Mouse (Mus musculus): Measurements from ENCODE around the gene Zscan2.

Zscan2 gene

DNA sequence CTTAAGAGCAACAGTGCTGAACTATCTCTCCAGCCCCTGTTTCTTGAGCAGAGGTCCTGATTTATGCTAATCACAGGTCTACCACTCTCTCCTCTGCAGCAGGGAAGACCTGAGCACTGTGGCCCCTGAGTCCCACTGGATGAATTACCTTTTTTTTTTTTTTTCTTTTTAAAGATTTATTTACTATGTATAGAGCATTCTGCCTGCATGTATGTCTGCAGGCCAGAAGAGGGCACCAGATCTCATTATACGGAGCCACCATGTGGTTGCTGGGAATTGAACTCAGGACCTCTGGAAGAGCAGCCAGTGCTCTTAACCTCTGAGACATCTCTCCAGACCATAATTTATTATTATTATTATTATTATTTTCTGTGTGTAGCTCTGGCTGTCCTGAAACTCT is 24.9 kb downstream of the Zscan2 start:
- DNase-seq (ENCODE audit: low spot score): no peak

DNA sequence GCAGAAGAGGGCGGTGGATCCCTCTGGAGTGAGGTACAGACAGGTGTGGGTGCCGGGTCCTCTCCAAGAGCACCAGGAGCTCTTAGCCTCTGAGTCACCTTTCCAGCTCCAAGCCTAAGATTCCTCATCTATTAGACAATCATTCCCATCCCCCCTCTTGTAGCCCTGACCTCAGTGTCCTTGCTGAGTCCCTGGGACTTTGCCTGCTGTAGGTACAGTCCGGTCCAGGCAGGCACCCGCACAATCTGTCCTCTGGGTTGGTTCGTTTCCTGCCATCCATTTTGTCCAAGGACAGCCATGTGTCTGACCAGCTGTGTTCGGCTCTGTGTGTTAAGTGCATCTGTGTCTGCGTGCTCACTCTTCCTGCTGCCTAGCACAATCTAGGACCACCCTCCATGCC is 27.9 kb downstream of the Zscan2 start:
- DNase-seq (ENCODE audit: low spot score): no peak

DNA sequence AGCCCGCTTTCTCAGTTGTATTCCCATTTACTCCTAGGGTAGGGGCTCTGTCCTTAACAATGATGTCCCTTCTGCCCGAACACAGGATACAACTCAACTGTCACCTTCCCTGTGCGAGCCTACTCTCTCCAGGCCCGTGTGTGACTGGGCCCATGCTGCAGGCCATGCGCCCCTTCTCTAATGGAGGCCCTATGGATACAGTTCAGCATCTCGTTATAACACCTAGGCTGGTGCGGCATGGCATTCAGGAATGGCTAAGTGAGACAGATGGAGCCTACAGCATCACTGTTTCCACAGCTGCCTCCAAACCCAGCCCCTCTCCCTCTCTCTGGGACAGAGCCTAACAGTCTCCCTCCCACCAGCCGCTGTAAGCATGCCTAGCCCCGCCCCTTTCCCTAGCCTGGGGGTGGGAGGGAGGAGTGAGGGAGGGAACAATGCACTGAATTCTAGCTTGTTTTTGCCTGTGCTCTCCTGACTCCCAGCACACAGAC is 28.3 kb downstream of the Zscan2 start:
- peak; percentile 45 for DNase-seq (ENCODE audit: low spot score)

- DNase-seq (ENCODE audit: low spot score): no peak
Observed at GRCm38 (mm10) chr7:80889841-80890241, 29.1 kb downstream of the Zscan2 start.

DNA sequence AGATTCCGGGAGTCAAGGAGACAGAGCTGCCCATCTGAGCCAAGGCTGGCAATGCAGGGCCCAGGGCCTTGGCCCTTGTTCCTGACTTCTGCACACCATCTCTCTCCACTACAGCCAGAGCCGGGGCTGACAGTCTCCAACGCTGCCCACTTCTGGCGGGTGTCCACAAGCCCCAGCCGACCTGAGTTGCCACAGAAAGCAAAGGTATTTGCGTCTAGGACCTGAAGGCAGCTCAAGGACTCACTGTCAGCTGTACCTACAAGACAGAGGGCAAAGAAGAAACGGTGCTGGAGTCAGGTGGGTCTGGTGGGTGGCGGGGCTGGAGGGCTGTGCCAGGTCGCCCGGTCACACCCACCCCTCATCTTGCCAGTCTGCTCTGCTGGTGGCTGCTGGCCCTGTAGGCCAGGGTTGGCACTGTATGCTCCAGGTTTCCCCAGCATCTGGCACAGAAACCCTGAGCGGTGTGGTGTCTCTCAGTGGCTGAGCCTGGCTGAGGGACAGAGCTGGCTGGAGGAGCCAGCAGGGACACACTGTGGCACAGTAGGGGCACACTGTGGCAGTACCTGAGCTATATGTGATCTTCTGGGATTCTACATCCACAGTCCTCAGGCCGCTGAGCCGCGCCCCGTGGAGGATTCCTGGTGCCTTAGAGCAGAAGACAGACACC is 32.5 kb downstream of the Zscan2 start:
- DNase-seq (ENCODE audit: low spot score): no peak

DNA sequence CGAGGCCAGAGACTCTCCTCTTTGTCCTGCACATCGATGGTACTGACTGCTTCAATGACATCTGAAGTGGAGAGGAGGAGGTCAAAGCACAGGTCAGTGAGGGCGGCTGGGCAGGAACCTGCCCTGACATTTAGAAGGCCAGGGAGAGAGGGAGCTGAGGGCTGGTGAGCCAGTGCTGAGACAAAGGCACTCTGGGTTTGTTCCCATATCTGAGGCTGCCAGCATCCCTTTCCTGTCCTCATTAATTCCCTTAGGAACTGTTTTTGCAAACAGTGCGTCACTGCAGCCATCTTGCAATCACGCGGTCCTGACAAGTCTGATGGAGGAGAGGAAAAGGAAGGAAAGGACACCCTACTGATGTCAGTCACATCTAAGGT is 33.0 kb downstream of the Zscan2 start:
- no peak for DNase-seq (ENCODE audit: low spot score)

- DNase-seq (ENCODE audit: low spot score): no peak
Observed at GRCm38 (mm10) chr7:80894196-80894595, 33.5 kb downstream of the Zscan2 start.

DNA sequence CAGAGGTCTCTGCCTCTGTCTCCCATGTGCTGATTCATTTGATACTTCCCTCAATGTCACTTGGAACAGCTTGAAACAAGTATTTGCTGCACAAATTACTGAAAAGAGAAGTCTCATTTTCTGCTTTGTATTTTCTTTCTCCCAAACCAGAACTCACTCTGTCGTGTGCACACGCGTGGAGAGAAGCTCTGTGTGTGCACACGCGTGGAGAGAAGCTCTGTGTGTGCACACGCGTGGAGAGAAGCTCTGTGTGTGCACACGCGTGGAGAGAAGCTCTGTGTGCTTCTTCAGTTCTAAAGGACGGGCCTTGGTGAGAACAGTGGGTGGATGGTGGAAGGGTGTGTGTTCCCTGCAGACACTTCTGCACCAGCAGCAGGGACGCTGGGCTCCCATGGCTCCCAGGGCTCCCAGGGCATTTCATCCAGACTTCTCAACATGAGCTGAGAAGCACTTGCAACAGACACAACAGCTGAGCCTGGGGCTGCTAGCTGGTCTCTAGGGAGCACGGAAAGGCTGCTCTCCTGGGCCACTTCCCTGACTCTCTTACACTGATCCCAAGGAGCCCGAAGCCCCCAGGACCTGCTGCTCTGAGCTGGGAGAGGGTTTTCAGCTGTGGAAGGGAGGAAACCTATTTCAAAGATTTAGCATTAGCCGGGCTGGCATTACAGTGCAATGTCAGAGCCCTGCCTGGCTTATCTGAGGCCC is 34.2 kb downstream of the Zscan2 start:
- DNase-seq (ENCODE audit: low spot score): no peak

DNA sequence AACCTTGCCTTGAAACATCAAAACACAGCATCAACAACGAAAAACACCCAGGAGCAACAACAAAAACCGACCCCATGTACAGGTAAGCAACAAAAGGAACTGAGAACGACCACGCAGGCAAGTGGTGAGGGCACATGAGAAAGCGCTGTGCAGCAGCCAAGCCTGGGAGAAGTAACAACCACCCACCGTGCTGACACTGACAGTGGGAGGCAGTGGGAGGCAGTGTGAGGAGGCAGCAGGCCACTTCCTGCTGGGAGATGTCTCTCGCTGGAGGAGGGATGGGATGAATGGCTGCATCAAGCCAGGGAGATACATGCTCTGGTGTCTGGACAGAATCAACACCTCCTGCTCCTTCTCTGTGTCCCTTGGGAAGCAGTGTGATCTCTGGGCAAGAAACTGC is 36.4 kb downstream of the Zscan2 start:
- no peak for DNase-seq (ENCODE audit: low spot score)

- no peak for DNase-seq (ENCODE audit: low spot score)
Observed at GRCm38 (mm10) chr7:80897721-80898120, 37.0 kb downstream of the Zscan2 start.

DNA sequence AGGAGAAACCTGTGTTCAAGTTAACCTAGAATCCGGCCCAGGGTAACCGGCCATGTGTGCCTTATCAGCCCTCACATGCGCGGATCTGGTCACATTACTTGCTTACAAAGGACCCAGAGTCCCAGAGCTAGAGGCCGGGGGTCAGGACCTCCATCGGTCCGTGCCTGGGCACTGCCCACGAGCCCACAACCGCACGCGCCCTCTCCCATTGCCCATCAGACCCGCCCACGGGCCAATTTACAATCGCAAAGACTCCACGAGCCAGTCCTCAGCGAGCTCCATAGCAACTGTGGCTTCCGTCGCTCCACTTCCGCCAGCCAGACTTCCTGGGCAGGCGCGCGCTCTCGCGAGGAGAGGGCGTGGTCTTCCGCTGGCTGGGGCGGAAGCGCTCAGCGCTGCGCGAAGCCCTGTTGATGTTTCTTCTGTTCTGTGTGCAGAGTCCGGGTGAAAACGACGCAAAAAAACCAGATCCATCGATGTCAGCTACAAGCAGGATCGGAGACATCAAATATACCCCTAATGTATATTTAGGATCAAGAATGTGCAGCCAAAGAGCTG is 40.3 kb downstream of the Zscan2 start, which contains the start of gene Wdr73:
Gene Wdr73, minus strand, starts transcription at position 326 of the 558 bp plus-strand sequence.
- DNase-seq (ENCODE audit: low spot score): peak; percentile 84

- DNase-seq (ENCODE audit: low spot score): no peak
Observed at GRCm38 (mm10) chr7:80901541-80902274, 41.0 kb downstream of the Zscan2 start.

DNA sequence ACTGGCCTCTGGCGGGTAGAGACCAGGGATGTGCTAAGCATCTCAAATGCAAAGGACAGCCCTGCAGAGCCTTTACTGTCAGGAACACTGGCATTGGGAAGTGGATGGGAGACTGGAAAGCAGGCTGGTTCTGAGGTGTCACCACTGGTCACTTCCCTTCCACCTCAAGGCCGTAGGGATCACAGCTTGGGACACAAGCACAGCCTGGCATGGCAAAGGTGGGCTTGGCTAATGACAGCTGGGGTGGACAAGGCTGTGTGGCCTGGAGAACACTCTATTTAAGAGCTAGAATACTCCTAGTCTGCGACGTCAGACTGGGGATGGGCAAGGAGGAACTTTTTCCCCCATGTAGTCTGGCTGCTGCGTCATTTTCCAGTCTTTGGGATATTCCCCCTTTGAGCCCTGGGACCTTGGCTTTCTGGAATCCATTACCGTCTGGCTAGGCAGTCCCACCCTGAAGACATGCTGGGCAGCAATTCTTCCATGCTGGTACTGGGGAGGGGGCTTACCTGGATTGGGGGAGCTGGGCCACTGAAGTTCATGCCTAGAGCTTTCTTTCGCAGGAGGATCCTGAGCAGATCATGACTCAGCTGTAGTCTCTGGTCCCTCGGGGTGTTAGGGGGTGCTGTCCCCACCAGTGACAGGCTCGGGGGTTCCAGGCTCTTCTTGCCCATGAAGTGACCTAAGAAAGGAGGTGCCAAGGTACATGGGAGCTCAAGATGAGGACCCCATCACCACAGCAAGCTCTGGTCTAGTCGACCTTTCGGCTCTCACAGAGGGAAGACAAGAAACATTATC is 43.1 kb downstream of the Zscan2 start:
- DNase-seq (ENCODE audit: low spot score): no peak

GRCm38 (mm10) chr7:80904921-80905515 is 44.3 kb downstream of the Zscan2 start, which contains the start of gene Nmb:
Gene Nmb, minus strand, starts transcription at chr7:80905076.
- DNase-seq (ENCODE audit: low spot score): peak; percentile 55

GRCm38 (mm10) chr7:80911053-80911452 is 50.3 kb downstream of the Zscan2 start:
- no peak for DNase-seq (ENCODE audit: low spot score)

GRCm38 (mm10) chr7:80912496-80912895 is 51.8 kb downstream of the Zscan2 start:
- DNase-seq (ENCODE audit: low spot score): no peak

DNA sequence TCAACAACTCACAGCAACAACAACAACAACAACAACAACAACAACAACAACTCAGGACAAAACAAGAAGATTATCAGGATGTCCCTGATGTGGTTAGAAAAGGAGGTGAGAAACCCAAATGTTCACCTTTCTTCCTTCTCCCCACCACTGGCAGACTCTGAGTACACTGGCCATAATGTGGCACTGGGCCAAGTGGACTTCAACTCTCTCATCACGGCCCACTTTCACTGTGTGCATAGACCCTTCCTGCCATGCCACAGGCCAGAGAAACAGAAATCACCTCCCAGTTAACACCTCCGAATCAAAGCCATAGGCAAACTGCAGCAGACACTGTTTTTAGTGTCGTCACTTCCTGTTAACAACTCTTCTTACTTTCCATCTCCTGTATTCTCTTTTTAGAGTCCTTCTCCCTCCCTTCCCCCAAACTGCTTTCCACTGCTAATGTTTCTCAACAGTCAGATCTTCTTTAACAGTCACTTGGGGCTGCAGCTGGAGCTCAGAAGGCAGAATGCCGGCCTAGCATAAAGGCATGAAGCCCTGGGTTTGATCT is 57.3 kb downstream of the Zscan2 start:
- DNase-seq (ENCODE audit: low spot score): no peak

- no peak for DNase-seq (ENCODE audit: low spot score)
Observed at GRCm38 (mm10) chr7:80918982-80919646, 58.4 kb downstream of the Zscan2 start.

- DNase-seq (ENCODE audit: low spot score): no peak
Observed at GRCm38 (mm10) chr7:80919647-80920008, 58.9 kb downstream of the Zscan2 start.

DNA sequence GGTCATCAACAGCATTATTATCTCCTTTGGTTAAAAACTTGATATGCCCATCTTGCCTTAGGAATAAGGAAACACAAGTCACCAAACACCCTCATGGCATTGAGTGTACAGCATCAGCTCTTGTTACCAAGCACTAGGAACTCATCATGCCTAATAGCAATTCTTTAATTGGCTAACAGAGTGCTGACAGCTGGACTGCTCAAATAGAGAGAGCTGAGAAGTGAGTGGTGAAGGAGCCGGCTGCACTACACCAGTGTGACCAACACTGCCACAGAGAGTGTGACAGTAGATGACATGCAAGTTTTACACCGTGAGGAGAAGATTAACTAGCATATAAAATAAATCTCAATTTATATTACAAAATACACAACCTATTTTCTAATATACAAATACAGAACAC is 62.4 kb downstream of the Zscan2 start:
- no peak for DNase-seq (ENCODE audit: low spot score)

All from ovary, postnatal 14 days (tissue).